In genomic region chr4:122887336-122887735, GRCm38 (mm10) we compare ENCODE assay signal across 8 mouse cellular contexts. TPM values are rescaled to one million over a fixed set of nuclear protein-coding genes. Genes with fewer than 3 reads are reported as not detected.
DNase-seq lines count a peak whose midpoint lies in the region; ATAC-seq and TF ChIP-seq lines count a peak whose summit lies in the region.

No protein-coding gene starts in this region.

- H3K36me3 ChIP-seq in heart, embryonic 15.5 days: no peaks in the 10 kb centered on the region
- H3K36me3 ChIP-seq in hindbrain, embryonic 15.5 days: no peaks in the 10 kb centered on the region
- no peaks in the 10 kb centered on the region for H3K36me3 ChIP-seq in midbrain, embryonic 14.5 days (ENCODE audit: control insufficient read depth, insufficient read depth, low read length)

- H3K9me3 ChIP-seq in heart, embryonic 15.5 days (replicated peaks): no peaks in the 10 kb centered on the region
- no peaks in the 10 kb centered on the region for H3K9me3 ChIP-seq in hindbrain, embryonic 15.5 days
- H3K9me3 ChIP-seq in midbrain, embryonic 14.5 days (ENCODE audit: control insufficient read depth, low read length): no peaks in the 10 kb centered on the region

- H3K27ac ChIP-seq in heart, embryonic 15.5 days: peak overlapping the region; percentile 100
- H3K27ac ChIP-seq in cortical plate, adult 2 months (ENCODE audit: insufficient read depth, low read length): peak overlapping the region; percentile 97; the same call in 1 of the 2 replicates
- H3K27ac ChIP-seq in hindbrain, embryonic 15.5 days (replicated peaks): peak overlapping the region; percentile 100
- H3K27ac ChIP-seq in midbrain, embryonic 14.5 days (replicated peaks; ENCODE audit: low read depth, low read length): peak overlapping the region; percentile 98

- no peak overlapping the region for H3K4me3 ChIP-seq in heart, embryonic 15.5 days
- no peak overlapping the region for H3K4me3 ChIP-seq in cortical plate, adult 2 months (ENCODE audit: insufficient read depth, low read length)
- H3K4me3 ChIP-seq in hindbrain, embryonic 15.5 days: peak overlapping the region; percentile 79; the same call in 1 of the 2 replicates
- peak overlapping the region; percentile 74; the same call in 1 of the 2 replicates for H3K4me3 ChIP-seq in midbrain, embryonic 14.5 days (replicated peaks; ENCODE audit: low read depth, low read length)

- peak overlapping the region; percentile 87 for H3K4me2 ChIP-seq in heart, embryonic 15.5 days
- H3K4me2 ChIP-seq in hindbrain, embryonic 15.5 days: peak overlapping the region; percentile 87
- peak overlapping the region; percentile 90 for H3K4me2 ChIP-seq in midbrain, embryonic 14.5 days (ENCODE audit: low read length)

- no peak for ATAC-seq in heart, embryonic 15.5 days (replicated peaks; ENCODE audit: insufficient number of reproducible peaks, insufficient read depth, low FRiP score, low read depth)
- ATAC-seq in hindbrain, embryonic 15.5 days (ENCODE audit: low FRiP score, low read depth): no peak
- no peak for ATAC-seq in midbrain, embryonic 14.5 days (ENCODE audit: low FRiP score, low TSS enrichment)

- WGBS in heart, embryonic 15.5 days: 83% methylated on average over 2 of the region's 2 CpGs
- WGBS in hindbrain, embryonic 15.5 days: 80% methylated on average over 2 of the region's 2 CpGs
- WGBS in midbrain, embryonic 14.5 days: 83% methylated on average over 2 of the region's 2 CpGs

- H3K9ac ChIP-seq in heart, embryonic 15.5 days: no peak overlapping the region
- peak overlapping the region; percentile 76; the same call in 1 of the 2 replicates for H3K9ac ChIP-seq in hindbrain, embryonic 15.5 days
- H3K9ac ChIP-seq in midbrain, embryonic 14.5 days (replicated peaks; ENCODE audit: low read length): no peak overlapping the region; the same call in 1 of the 2 replicates

- H3K27me3 ChIP-seq in heart, embryonic 15.5 days: no peaks in the 10 kb centered on the region
- H3K27me3 ChIP-seq in hindbrain, embryonic 15.5 days: no peaks in the 10 kb centered on the region
- no peaks in the 10 kb centered on the region for H3K27me3 ChIP-seq in midbrain, embryonic 14.5 days (ENCODE audit: control insufficient read depth, insufficient read depth, low read length)

- peaks cover 43% of the 10 kb centered on the region for H3K4me1 ChIP-seq in heart, embryonic 15.5 days (replicated peaks)
- peaks cover 1% of the 10 kb centered on the region; the same call in 1 of the 2 replicates for H3K4me1 ChIP-seq in cortical plate, adult 2 months (ENCODE audit: control insufficient read depth, insufficient read depth, low read length)
- H3K4me1 ChIP-seq in hindbrain, embryonic 15.5 days (replicated peaks): peaks cover 46% of the 10 kb centered on the region
- peaks cover 22% of the 10 kb centered on the region for H3K4me1 ChIP-seq in midbrain, embryonic 14.5 days (ENCODE audit: control insufficient read depth, insufficient read depth, low read length)

- DNase-seq in heart, adult 8-10 months (ENCODE audit: low spot score): no peak
- no peak for DNase-seq in midbrain, embryonic 14.5 days
- no peak for DNase-seq in frontal cortex, postnatal 25 days (ENCODE audit: low spot score in 2 of 2)
- no peak for DNase-seq in urinary bladder, postnatal 14 days (ENCODE audit: low spot score)
- no peak for DNase-seq in urinary bladder, adult 18-20 months (ENCODE audit: low spot score in 2 of 2)

- no peak for TF ChIP-seq POLR2A in cortical plate, adult 2 months (IDR thresholded peaks at IDR 0.05; ENCODE audit: extremely low read depth, insufficient read depth, low read length)

- TF ChIP-seq CTCF in cortical plate, adult 2 months (IDR thresholded peaks at IDR 0.05; ENCODE audit: extremely low read depth, insufficient read depth, low read length): no peak

RNA-seq across cellular contexts. Expression of gene Cap1, which starts 1.5 kb away (rescaled TPM):
- polyA plus RNA-seq in heart, embryonic 15.5 days (2015; fragmentation: Nextera tagmentation; extraction: Ambion mirVana): 41.4 and 51.0 TPM in 2 replicates
- total RNA-seq in heart, adult 8-10 months (2022): 10 to 100 TPM; 38.4 to 47.9 (median 42.1) TPM
- 134 and 146 TPM in 2 replicates for polyA plus RNA-seq in cortical plate, adult 2 months (2012; rRNA removed)
- 67.8 and 72.8 TPM in 2 replicates for polyA plus RNA-seq in hindbrain, embryonic 15.5 days (2015; fragmentation: Nextera tagmentation; extraction: Ambion mirVana)
- 52.2 and 72.8 TPM in 2 replicates for polyA plus RNA-seq in midbrain, embryonic 14.5 days (2014; fragmentation: Nextera tagmentation; extraction: Ambion mirVana)

RNA-seq across cellular contexts. Expression of gene Ppt1, which starts 51.3 kb away (rescaled TPM):
- 57.9 and 80.6 TPM in 2 replicates for polyA plus RNA-seq in heart, embryonic 15.5 days (2015; fragmentation: Nextera tagmentation; extraction: Ambion mirVana)
- 10 to 100 TPM; 44.1 to 52.8 (median 49.1) TPM for total RNA-seq in heart, adult 8-10 months (2022)
- 117 and 120 TPM in 2 replicates for polyA plus RNA-seq in cortical plate, adult 2 months (2012; rRNA removed)
- 88.8 and 93.6 TPM in 2 replicates for polyA plus RNA-seq in hindbrain, embryonic 15.5 days (2015; fragmentation: Nextera tagmentation; extraction: Ambion mirVana)
- 66.1 and 74.7 TPM in 2 replicates for polyA plus RNA-seq in midbrain, embryonic 14.5 days (2014; fragmentation: Nextera tagmentation; extraction: Ambion mirVana)

Comparison
In these comparisons a context has a peak if more than half of its experiments do, and no peak if none do; other contexts are left out.
1. H3K4me3 ChIP-seq: peak in hindbrain, embryonic 15.5 days (single experiment) and midbrain, embryonic 14.5 days (single experiment); none in heart, embryonic 15.5 days (single experiment) and cortical plate, adult 2 months (single experiment).
2. Peak in every context shown above with its lines, with median percentiles within 50 percentile points of each other: H3K27ac ChIP-seq and H3K4me2 ChIP-seq.